Mouse (Mus musculus): ENCODE results near the gene Smco2. TPM values are rescaled to one million over a fixed set of nuclear protein-coding genes. Genes with fewer than 3 reads are reported as not detected.
"Not testable (repeated sequence)": the region's sequence is repeated elsewhere in the genome, so short reads cannot be mapped to it uniquely, and the experiment has no call there.

The Smco2 gene
- total RNA-seq, 2 experiments from 2014 or later = not detected

DNA sequence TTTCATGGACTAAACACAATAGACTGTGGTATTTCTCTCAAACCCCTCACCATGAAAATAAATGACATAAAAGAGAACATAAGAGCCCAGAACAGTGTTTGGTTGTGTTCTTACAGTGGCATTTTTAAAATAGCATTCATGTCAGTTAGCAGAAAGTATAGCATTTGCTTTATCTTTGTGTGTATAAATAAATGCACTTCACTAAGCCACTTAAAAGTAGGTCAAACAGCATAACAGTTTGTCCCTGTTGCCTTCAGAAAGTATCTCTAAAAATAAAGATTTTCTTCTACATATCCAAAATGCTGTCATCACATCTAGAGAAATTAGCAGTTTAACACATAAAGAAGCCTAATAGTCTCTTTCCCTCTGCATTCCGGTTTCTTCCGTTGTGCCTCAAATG, 7.5 kb downstream of the Smco2 start:
- no peak for DNase-seq

DNA sequence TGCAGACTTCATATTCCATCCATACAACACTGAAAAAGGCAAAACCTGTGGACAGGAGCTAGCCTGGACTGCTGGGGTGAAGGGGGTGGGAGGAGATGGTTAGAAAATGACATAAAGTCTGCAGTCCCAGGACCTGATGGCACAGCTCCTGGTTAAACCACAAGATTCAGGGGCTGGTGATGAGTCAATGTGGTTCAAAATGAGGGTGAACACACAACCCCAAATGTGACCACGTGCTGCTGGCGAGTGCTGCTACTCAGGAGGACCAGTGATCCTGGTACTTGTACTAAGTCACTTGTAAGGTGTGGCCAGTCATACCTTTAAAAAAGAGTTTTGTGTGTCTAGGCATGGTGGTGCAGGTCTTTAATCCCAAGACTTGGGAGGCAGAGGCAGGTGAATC, 13.2 kb downstream of the Smco2 start:
- DNase-seq = no peak

DNA sequence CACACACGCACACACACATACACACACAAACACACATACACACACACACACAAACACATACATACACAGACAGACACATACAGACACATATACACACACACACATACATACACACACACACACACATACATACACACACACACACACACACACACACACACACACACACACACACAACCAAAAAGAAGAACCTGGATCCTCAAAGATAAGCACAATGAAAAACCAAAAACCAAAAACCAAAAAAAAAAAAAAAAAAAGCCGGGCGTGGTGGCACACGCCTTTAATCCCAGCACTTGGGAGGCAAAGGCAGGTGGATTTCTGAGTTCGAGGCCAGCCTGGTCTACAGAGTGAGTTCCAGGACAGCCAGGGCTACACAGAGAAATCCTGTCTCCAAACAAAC, 14.5 kb downstream of the Smco2 start:
- DNase-seq = not testable (repeated sequence)

DNA sequence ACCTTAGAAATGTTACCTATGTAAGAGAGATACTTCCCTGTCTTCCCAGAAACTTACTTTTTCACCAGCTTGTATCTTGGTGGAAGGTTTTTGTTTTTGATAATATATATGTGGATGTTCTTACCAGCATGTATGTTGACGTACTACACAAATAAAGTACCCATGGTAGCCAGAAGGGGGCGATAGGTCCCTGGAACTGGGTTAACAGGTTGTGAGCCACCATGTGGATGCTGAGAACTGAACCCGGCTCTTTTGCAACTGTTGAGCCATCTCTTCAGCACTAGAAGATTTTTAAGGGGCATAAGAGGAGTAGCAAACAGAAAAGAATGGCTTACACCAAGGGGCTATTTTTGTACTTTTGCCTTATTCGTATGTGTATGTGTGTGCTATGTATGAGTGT, 15.8 kb downstream of the Smco2 start:
- DNase-seq = no peak

DNA sequence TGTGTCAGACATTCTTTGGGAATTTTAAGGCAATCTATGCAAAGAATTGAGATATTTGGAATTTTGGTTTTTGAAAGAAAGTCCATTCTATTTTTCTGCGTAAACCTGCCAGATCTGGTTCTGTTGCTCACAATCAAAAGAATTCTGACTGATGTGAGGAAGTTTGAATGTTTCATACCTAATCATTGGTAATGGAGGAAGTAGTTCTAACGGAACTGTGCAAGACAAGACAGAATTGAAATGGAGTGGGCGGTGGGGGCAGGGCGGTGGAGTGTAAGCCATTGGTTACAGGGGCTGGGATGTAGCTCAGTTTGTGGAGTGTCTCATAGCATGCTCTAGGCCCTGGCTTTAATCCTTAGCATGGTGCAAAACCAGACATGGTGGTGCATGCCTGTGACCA, 22.1 kb downstream of the Smco2 start:
- DNase-seq = no peak

DNA sequence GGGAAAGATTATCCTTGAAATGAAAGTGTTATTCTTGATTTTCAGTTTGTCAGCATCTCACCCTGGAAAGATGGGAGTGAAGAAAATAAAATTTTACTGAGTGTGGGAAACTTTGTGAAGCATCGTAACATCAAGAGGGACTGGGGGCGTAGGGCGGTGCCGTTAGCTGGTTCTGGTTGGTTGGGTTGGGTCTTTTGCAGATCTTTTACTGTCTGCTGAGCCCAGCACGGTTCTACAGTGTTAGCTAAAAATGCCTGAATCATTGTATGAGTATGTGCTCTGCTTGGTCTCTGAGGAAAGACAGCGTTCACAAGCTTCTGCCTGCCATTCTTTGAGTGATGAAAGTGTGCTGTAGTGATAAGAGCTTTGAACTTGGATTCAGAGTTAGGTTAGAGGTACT, 24.5 kb downstream of the Smco2 start:
- DNase-seq = no peak

DNA sequence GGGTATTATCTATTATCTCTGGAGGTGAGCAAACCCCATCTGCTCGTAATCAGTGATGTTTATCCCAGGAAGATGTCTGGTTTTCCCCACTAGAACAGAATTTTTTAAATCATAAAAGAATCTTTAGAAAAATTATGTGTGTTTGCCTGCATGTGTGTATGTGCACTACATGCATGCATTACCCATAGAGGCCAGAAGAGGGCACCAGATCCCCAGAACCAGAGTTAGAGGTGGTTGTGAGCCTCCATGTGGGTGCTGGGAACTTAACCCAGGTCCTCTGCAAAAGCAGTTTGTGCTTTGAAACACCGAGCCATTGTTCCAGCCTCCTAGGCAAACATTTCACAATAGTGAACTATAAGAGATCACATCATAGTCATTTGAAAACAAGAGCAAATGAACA, 26.9 kb downstream of the Smco2 start:
- DNase-seq = no peak

DNA sequence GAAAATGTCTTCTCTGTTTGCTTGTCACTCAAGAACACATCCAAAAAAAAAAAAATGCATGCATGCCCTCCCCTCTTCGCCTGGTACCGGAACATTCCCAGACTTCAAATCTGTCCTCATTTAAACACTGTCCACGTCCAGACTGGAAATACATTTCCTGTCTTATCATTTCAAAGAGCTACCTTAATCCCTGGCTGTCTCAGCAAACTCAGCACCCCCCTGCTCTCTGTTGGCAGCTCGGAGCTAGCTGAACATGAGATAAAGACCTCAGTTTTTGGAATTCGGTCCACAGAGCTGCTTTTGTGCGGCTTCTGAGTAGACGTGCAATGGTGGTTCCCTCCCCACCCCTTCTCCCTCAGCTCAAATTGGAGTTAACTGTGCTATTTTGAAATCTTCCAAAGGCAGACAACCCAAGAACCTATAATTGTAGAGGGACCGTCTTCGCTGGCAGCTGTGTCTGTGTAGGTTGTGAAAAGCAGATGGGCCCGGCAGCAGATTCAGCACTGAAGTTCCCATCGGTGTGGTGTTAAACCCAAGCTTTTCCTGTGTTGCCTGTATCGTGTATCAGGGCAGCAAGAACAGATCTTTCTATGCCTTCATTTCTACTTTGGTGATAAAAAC, 27.6 kb downstream of the Smco2 start:
- no peak for DNase-seq

DNA sequence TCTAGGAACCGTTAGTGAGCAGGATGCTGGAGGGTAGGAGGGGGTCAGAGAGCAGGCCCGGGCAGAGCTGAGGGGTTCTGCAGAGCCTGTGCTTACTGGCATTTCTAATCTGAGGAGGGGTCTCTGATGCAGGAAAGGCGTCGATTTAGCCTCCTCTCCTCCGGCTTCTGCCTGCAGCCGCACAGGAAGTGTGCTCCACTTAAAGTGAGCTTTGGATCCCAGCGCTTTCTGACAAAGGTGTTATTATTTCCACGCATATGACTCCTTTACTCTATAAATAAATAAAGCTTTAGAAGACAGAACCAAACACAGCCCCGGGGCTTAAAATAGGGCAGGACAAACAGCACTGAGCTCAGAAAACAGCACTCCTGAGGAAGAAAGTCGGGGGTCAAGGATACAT, 29.0 kb downstream of the Smco2 start:
- no peak for DNase-seq

DNA sequence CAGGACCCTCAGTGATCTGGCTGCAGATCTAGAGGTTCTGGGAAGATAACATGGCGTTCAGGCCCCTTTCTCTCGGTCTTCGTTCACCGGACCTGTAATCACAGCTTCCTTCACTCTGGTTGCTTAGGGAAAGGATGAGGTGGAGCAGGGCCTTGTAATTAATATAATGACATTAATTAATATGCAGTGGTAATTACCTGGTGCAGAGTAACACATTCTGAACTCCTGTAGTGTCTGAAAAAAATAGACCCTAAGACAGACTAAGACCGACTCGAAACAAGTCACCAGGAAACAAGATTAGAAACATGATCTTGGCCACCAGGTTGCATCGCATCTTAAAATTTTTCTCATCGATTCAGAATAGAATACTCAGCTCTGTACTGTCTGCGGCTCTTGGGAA, 30.0 kb downstream of the Smco2 start:
- no peak for DNase-seq

DNA sequence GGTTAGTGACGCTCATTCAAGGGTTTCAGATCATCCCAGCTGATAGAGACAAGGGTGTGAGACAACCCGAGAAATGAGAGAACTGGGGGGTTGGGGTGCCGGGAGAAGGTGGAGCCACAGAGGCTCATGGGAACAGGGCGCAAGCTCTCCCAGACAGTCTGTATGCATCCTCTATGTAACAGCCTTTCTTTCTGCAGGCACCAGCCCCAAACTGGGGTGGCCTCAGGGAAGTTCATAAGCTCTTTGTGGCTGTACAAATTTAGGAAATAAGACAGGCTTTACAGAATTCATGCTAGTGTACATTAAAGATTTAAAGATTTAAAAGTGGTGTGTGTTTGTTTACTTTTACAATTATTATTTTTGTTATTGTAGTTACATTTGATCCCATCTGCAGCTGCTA, 30.4 kb downstream of the Smco2 start:
- no peak for DNase-seq

DNA sequence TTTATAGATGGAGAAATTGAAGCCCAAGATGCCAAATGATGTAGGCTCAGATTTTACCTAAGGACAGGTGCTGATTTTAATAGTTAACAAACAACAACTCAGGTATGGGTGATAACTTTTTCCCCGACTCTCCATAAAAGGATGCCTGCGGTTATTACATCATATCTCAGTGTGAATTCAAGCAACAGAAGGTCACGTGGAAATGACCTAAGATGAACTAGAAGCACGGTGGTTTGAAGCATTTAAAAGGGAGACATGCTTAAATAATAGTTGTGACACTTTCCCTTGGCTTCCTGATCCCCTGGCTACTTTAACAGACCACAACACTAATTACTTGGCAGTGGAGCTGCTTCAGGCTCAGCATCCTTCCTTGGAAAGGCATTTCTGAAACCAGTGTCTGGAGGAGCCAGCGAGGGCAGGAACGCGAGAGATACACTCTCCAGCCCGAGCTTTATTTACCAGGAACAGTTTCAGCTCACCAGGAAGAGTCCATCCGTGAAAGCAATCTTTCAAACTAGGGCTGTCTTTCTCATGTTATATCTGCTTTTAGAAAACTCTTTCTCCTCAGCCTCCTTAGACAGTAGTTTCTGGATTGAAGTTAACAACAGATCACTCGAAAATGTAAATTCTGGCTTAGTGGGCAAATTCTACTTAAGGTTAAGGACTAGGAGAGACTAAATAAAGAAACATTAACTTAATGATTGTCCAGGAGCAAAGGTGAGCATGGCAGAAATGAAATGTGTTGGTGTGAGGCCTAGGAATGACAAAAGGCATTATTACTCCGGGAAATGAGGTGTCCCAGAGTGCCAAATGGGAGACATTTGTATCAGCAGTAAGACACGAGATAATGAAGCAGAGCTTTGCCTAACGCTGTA, 32.2 kb downstream of the Smco2 start:
- no peak for DNase-seq

DNA sequence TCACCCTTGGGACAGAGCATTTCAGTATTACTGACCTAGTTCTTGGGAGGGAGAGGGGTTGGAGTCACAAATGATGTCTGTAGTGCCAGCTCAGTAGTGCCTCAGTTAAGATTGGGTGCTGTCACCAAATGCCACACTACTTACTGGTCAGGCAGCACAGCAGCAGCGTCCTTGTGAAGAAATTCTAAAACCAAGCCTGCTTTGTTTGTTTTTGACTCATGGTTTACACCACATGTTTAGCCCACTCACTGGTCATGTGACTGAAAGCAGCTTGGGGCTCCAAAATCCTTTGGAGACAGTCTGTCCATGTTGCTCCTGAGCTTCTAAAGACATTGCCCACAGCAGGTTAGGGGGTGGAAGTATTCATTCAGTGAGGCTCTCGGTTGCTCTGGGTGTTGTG, 33.5 kb downstream of the Smco2 start:
- DNase-seq = no peak

DNA sequence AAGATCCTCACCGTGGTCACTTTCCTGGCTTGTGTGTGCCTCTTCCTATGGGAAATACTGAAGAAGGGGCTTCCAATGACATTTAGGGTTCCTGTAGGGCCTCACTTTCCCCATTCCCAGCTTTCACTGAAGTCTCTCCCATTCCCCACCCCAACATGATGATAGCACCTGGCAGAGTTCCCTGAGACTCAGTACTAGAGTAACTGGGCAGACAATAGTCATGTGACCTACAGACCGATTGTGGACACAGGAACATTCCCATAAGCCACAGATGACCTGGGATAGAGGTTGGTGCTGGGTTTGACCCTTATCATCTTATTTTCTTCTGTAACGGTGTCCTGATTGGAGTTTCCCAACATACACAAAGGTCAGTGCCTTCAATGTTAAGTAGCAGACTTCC, 34.3 kb downstream of the Smco2 start:
- no peak for DNase-seq

DNA sequence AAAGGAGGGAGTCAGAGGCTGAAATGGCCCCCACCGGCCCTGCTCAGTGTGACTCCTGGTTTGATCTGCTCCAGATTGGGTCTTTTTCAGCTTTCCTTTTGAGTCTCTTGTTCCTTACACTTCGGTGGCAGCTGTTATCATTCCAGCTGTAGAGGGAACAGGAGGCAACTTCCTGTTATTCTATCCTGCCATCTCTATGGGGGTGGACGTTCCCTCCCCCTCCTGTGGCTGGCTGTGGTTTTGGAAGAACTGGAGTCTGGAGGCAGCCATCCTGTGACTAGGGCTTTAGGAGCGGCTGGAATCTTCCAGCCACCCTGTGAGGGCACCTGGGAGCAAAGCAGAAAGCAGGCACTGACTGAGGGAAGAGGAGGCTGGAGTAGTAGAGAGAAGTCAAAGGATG, 34.9 kb downstream of the Smco2 start:
- peak; percentile 22 for DNase-seq

DNA sequence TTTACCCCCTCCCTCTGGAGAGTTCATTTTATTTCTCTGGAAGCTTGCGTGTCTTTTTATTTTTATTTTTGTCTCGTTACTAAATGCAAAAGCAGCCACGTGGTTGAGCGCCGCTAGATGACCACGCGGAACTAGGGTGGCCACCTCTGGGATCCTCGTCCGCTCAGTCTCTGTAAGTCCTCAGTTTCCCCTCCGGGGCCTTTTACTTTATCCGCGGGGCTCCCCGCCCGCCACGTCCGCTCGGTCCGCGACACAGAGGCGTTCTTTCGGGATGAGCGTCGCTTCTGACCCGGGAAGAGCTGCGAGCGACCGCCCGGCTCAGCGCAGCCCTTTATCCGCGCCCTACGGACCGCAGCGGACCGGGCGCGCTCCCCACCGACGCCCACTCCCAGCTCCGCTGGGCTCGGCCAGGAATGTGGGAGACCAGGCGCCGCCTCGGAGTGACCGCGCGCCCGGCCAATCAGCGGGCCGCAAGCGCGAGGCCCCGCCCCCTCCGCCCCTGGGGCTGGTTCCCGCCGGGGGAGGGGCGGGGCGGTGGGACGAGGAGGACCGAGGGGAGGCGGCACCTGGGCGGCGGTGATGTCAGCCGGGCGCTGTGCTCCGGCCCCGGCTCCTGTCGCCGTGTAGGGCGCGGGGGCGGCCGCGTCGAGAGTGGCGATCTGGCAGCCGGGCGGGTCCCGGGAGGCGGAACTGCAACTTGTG, 38.2 kb downstream of the Smco2 start, which contains the start of gene Ppfibp1:
TSS of gene Ppfibp1 (plus strand) at position 530 of the 702 bp plus-strand sequence.
- DNase-seq = peak; percentile 98

DNA sequence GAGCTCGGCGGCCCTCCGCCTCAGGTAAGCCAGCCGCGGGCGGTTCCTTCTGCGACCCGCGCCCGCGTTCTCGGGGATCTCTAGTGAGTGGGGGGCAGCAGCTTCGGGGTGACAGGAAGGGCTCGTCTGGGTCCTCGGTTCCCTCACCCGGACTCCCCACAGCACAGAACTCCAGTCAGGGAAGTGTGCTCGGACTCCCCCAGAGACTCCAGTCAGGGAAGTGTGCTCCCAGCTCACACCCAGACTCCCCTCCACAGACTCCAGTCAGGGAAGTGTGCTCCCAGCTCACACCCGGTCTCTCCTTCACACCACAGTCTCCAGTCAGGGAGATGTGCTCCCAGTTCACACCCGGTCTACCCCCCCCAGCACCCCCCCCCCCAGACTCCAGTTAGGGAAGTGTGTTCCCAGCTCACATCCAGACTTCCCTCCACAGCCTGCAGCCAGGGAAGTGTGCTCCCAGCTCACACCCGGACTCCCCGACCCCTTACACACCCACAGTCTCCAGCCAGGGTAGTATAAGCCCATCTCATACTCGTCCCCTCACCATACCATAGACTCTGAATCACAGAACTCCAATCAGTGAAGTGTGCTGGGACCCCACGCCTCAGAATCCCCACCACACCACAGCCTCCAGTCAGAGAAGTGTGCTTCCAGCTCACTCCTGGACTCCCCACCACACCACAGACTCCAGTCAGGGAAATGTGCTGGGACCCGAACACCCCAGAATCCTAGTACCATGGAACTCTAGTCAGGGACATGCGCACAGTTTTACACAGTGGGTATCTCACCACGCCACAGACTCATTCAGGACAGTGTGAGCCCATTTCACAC, 39.0 kb downstream of the Smco2 start:
- DNase-seq = no peak

DNA sequence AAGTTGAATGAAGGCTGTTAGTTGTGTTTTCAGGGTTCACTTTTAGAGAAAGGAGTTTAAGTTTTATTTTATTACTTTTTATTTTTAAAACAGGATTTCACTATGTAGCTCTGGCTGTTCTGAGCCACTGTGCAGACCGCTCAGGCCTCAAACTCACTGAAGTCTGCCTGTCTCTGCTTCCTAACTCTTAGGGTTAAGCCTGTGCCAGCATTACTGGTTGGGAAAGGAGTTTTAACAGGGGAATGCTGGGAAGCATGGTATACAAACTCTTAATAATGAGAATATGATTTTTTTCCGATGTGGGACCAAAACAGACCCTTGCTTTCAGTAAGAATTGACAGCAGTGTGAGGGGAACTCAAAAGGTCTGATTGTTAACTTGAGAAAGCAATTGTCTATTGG, 40.3 kb downstream of the Smco2 start:
- DNase-seq = no peak

DNA sequence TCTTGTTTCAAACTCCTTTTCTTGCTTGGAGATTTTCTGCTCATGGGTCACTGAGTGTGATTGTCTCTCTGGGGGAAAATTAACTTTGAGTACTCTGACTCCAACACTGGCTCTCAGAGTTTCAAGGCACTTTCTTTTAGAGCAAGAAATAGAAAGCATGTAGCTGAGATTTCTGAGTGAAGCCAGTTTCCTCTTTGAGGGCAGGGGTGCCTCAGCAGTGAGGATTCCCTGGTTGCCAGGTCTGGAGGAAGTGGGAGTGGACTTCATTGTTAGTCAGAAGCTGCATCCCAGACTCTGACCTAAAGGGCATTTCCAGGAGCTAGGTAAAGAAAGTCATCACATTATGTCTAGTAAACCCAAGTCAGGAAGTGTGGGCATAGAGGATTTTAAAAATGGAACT, 40.7 kb downstream of the Smco2 start:
- DNase-seq = no peak

DNA sequence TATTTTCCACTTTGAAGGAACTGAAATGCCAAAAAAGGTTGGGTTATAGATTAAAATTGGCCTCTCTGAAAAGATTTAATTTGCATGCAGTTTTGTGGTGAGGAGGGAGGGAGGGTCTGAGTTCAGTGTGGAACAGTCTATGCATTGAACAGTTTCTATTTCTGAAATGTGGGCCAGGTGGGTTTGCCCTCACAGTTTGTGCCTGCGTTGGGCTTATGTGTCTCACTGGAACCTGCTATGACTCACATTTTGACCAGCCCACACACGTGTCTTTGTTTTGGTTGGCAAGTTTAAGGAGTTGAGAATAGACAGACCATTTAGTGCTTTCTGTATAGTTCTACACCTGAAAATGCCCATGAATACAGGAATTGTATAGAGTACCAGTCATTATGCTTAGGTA, 44.0 kb downstream of the Smco2 start:
- DNase-seq = no peak

DNA sequence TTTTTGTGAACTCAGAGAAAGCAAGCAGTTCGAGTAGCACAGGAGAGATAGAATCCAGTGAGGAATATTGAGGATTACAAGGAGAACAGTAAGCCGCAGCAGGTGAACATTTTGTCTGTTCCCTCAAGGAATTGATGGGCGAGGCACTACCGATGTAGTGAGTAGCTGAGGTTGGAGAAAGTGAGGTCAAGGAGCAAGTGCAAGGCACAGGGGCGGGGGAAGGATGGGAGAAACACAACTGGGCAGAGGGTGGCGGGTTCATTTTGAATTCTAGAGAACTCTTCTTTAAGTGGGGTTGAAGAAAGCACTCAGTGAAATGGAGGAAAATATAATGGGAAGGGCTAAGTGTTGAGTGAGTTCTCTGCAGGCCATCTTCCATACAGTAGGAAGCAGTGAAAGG, 48.8 kb downstream of the Smco2 start:
- DNase-seq = no peak

DNA sequence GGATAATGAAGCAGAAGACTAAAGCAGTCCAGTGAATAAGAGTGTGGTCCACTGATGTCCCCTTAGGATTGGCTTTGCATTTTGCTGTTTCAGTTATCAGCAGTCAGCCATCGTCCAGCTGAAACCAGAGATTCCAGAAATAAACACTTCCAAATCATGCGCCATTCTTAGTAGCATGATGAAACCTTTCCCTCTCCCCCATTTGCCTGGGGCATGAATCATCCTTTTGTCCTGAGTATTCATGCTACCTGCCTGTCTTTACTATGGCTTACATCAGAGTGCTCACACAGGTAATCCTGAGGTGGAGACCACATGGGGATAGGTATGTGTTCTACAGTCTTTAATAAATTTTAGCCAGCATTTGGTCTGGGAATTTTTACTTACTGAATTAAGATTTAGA, 49.7 kb downstream of the Smco2 start:
- no peak for DNase-seq
